Mouse (Mus musculus) brain, embryonic 14.5 days (tissue): ENCODE measurements around the gene Tacc2.

ENCODE experiments used
- CTCF ChIP-seq: fragments of 200-500 bp; IDR thresholded peaks from 2 replicates; pipeline ENCODE4 v1.5.1; 2012; ENCODE audit warnings: inconsistent platforms, mild to moderate bottlenecking, moderate library complexity, borderline replicate concordance; ENCODE audit not compliant: insufficient read depth, insufficient read length; ENCODE audit errors: extremely low read depth
- POLR2A ChIP-seq: fragments of 200-500 bp; IDR thresholded peaks from 2 replicates; pipeline ENCODE4 v1.6.1; 2012; ENCODE audit warnings: mild to moderate bottlenecking, inconsistent platforms, borderline replicate concordance; ENCODE audit not compliant: poor library complexity, insufficient read depth, insufficient read length, severe bottlenecking; ENCODE audit errors: extremely low read depth

- no peak for TF ChIP-seq POLR2A
- TF ChIP-seq CTCF = peak; percentile 84
Measured at GRCm38 (mm10) chr7:130673169-130674033, 96.2 kb downstream of the Tacc2 start.
